Mouse (Mus musculus) neutrophil, adult 5-6 weeks (primary cell): ENCODE results near the gene Syne3. TPM values are rescaled to one million over a fixed set of nuclear protein-coding genes. Genes with fewer than 3 reads are reported as not detected.
A peak's percentile ranks its signal among the peaks of the same experiment; 100 is the strongest.

Experiments used
- ATAC-seq: fragments of 151-379, 151-347 bp; 2 replicates; pipeline ENCODE4 v1.8.0; 2017; ENCODE audit warnings: mild to moderate bottlenecking, moderate TSS enrichment; ENCODE audit not compliant: insufficient number of reproducible peaks, poor library complexity, low FRiP score, severe bottlenecking; ENCODE audit errors: extremely low read depth
- total RNA-seq: library from RNA; stranded (forward); fragments of 200-1000 nt; gene quantifications from 2 replicates; pipeline ENCODE4 v1.2.3, GENCODE M21; 2017

Gene Syne3
- total RNA-seq, 1 experiment from 2014 or later, result 20.7 TPM

DNA sequence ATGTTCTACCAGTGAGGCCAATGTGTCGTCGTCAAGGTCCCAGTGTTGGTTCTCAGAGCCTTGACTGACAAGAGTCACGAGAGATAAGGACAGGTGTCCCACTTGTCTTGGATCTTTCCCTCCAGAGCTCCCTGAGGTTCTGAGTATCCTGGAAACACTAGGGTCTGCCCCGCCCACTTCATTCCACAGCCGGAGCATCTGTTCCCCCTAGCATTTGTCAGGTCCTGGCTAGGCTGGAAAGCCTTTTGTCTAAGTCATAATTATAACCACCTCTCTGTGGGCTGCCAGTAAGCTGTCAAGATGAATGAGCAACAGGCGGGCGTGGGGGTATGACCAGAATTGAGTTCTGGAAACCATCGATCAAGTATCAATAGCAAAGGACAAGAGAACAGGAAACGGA is 6.5 kb downstream of the Syne3 start:
- ATAC-seq, result no peak

DNA sequence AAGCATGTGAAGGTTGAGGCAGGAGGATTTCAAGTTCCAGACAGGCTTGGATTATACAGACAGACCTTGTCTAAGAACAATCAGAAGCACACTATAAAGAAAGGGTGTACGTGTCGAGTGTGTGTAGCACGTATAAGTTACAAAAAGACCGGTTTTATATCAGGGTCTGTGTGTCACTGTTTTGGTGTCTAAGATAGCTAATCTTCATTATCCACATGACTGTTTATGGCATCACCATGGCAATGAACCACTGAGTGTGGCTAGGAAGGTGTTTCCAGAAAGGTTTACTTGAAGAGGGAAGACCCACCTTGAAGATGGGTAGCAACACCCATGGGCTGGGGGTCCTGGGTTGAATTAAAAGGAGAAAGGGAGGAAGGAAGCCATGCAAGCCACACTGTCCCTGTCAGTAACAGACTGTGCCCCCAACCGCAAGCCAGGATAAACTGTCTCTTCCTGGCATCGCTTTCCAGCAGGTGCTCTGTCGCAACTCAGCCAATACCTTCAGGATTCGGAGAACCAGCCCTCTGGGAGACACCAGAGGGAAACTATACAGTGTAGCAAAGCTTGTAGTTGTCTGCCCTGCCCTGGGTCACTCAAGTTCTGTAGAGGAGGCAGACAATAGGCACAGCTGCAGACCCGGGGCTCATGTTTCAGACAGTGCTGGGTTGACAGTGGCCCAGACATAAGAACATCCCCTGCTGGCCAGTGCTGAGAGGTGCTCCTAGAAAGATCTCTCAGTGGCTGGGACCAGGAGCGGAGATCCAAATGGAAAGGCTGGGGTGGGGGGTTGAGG is 7.1 kb downstream of the Syne3 start:
- ATAC-seq, result no peak

GRCm38 (mm10) chr12:105001317-105001716 is 8.3 kb downstream of the Syne3 start:
- no peak for ATAC-seq

GRCm38 (mm10) chr12:105000487-105001283 is 8.9 kb downstream of the Syne3 start:
- peak; percentile 35; the same call in 1 of the 2 replicates for ATAC-seq

DNA sequence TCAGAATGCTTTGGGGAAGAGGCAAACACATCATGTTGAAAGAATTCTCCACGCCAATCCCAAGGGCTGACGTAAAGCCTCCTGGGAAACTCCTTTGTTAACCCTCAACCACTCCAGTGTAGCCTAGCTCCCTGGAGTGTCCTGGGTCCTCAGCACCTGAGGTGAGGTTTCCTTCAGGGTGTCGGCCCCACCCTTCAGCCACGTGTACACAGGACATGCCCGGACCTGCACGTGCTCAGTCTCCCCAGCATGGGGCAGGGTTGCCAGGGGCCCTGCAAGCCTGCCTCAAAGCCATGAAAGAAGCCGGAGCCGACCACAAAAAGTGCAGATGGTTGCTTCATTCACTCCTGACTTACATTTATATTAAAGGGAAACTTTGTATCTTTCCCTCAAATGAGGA is 10.4 kb downstream of the Syne3 start:
- ATAC-seq, result no peak

GRCm38 (mm10) chr12:104998541-104998940 is 11.1 kb downstream of the Syne3 start:
- ATAC-seq, result no peak

DNA sequence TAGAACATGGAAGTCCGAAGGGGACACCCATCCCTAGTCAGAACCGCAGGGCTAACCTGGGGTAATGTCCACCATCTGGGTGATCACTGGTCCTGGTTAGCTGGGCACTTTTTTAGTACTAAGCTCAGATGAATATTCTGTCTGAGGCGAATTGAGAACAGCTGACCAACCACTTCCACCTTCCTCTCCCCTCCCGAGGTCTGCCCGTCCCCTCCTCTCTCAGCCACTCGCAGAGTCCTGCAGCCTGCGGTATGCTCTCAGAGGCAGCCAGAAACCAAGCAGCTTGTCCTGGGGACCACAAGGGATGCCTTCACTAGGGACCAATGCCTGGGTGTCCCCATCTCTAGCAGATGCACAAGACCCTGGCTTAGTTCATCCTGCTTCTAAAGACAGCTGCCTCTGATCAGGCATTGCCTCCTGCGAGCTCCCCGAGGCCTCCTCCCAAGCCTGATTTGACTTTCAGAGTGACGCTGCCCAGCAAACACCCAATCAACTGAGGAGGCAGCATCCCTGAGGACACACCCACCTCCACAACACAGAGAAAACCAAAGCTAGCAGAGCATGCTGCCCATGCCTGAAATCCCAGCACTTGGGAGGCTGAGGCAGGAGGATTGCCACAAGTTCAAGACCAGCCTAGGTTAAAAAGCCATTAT is 11.8 kb downstream of the Syne3 start:
- ATAC-seq, result no peak; the same call in 1 of the 2 replicates

GRCm38 (mm10) chr12:104997159-104997558 is 12.4 kb downstream of the Syne3 start:
- ATAC-seq, result no peak

DNA sequence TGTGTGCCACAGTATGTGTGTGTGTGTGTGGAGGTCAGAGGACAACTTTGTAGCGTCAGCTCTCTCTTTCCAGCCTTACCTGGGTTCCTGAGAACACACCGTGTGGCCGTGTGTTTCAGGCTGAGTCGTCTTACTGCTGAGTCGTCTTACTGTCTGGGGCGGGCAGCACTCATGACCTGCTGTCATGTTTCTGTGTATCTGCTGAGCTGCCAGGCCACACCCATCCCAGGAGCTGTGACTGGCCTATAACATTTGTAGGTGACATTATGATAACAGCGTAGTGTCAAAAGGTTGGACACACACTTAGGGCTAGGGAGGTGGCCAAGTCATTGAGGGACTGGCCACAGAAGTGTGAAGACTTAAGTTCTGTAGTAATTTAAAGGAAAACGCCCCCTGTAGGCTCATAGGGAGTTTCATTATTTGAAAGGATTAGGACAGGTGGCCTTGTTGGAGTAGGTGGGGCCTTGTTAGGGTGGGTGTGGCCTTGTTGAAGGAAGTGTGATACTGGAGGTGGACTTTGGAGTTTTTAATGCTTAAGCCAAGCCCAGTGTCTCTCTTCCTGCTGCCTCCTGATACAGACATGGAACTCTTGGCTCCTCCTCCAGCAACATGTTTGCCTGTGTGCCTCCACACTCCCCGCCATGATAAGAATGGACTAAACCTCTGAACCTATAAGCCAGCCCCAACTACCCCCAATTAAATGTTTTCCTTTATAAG is 13.4 kb downstream of the Syne3 start:
- no peak for ATAC-seq

DNA sequence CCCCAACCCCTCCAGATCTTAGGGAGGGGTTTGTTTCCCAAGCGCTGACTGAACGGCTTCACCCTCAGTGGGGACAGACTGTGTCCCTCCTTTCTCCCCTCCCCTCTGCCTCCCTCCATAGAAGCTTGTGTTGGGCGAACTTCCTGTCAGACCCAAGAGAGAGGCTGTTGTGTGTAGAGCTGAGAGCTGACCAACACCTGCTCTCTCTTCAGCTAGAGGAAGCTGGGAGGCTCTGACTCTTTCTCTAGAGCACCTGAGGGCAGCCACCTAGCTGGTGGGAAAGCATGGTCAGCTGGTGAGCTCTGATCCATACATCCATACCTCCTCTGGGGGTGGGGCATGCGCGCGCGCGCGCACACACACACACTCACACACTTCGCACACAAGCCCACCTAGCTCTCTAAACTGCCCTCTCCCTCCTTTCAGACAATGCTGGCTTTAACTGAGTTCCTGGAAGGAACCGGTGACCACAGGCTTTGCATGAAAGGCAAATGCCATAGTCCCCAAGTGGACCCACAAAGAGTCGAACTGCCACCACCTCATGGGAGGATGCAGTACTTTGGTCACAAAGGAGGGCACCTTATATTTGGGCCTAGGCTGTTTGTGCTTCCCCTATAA is 14.2 kb downstream of the Syne3 start:
- no peak for ATAC-seq

DNA sequence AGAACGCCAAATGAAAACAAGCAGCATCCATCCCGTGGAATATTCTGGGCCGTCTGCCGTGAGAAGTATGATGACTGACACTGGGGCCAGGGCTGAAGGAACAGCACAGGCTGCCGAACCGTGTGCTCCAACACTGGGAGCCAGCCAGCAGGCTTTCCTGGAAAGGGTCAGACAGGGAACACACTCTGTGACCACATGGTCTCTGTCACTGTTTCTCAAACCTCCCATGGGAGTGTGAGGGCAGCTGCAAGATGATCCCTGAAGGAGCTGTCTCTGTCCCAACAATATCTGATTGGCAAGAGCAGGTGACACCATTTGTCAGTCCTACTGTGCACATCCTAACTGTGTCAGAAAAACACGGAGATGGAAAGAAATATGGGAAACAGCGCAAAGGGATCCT is 16.8 kb downstream of the Syne3 start:
- ATAC-seq, result no peak

- ATAC-seq, result no peak
These were observed 17.4 kb downstream of the Syne3 start for GRCm38 (mm10) chr12:104992123-104992741.

- ATAC-seq, result peak; percentile 92
These were observed 18.7 kb downstream of the Syne3 start for GRCm38 (mm10) chr12:104990741-104991454.

GRCm38 (mm10) chr12:104987936-104988335 is 21.7 kb downstream of the Syne3 start:
- no peak for ATAC-seq

DNA sequence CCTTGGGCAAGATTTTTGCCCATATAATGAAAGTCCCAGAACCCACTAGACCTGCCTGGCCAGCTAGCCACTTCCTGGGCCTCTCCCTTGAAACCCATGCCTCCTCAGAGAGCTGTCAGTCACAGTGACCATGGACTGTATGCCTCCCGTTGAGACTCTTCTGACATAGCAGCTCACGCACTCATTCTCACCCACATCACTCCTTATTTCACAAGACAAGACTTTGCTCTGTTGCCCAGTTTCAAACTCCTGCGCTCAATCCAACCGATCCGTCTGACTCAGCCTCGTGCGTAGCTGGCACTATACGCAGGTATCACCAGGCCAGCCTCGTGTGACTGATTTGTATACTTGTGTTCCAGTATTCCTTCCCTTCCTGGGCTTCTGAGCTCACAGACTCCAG is 22.8 kb downstream of the Syne3 start:
- no peak for ATAC-seq

- ATAC-seq, result no peak
These were observed 23.6 kb downstream of the Syne3 start for GRCm38 (mm10) chr12:104986001-104986400.

GRCm38 (mm10) chr12:104985088-104985487 is 24.5 kb downstream of the Syne3 start:
- ATAC-seq, result no peak

DNA sequence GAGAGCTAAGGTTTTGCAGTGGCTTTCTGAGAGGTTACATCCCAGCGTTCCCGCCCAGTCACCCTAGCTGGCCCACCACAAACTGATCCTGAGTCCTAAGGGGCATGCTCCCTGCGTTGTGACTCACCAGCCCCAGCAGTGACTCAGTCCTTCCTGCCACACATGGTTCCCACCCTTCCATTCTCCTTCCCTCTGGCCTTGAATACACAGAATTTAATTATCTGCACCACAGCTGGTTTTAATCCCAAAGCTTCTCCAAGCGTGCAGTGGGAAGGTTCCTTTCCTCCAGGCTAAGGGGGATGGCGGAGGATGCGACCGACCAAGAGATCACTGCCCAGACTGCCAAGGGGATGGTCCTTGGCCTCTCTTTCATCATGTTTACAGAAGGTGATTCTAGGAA is 26.1 kb downstream of the Syne3 start:
- ATAC-seq, result no peak
